Mouse (Mus musculus): ENCODE measurements at regions not wholly inside any gene's neighbourhood (a gene's known extent, or its start where the extent isn't known, plus 50 kb on each side); places are given as distances from the start of the nearest gene placed in this dataset.
A peak's percentile ranks its signal among the peaks of the same experiment; 100 is the strongest.

DNA sequence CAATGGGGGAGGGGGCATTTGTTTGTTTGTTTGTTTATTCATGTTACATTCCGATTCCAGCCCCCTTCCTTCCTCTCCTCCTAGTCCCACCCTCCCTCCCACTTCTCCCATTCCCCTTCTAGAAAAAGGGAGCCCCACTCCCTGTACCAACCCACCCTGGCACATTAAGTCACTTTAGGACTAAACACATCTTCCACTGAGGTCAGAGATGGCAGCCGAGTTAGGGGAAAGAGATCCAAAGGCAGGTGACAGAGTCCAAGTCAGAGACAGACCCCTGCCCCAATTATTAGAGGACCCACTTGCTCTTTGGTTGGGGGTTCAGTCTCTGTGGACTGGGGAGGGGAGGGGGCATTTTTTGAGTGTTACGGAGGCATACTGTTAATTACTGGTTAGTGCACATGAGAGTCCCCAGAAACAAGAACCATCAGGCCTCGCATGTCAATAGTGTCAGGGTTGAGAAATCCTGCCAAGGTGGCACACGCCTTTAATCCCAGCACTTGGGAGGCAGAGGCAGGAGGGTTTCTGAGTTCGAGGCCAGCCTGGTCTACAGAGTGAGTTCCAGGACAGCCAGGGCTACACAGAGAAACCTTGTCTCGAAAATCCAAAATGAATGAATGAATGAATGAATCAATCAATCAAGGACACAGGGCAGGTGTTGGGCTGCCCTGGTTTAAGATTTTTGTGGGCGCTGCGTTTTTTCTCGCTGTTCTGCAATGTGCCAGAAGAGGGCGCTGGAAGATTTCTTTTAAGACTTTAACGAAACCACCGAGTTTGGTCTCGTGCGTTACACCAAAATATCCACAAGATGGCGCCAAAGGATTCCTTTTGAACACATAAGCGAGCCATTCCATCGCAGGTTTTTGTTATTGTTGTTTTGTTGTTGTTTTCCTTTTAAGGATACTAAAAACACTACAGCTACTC is 67.8 kb upstream of the Arhgap29 start:
- no peaks in the 10 kb centered on the region for H3K9me3 ChIP-seq (replicated peaks; ENCODE audit: insufficient read depth, low read length)
- H3K4me1 ChIP-seq (ENCODE audit: control insufficient read depth in 1 of 2, insufficient read depth in 2 of 2, low read length in 2 of 2) = peaks cover 0 to 2% of the 10 kb centered on the region in 2 experiments; a peak in 1 of 4 replicates
- no peaks in the 10 kb centered on the region for H3K36me3 ChIP-seq (ENCODE audit: control insufficient read depth in 1 of 2, insufficient read depth in 2 of 2, low read length in 2 of 2)
- no peak overlapping the region for H3K27ac ChIP-seq (ENCODE audit: control insufficient read depth, low read depth, low read length)
- TF ChIP-seq CTCF (IDR thresholded peaks at IDR 0.05 in 2 of 3, conservative IDR thresholded peaks at IDR 0.05 in 1 of 3; ENCODE audit: control insufficient read depth in 1 of 3, insufficient read depth in 1 of 3, low read depth in 2 of 3, low read length in 3 of 3, poor library complexity in 1 of 3, severe bottlenecking in 1 of 3) (peak; percentile 69 to 88 (median 76)), POLR2AphosphoS2 (IDR thresholded peaks at IDR 0.05; ENCODE audit: low read length) (no peak), JUND (IDR thresholded peaks at IDR 0.05; ENCODE audit: low read depth, low read length) (peak; percentile 54; the same call in 1 of the 2 replicates), SMC3 (IDR thresholded peaks at IDR 0.05; ENCODE audit: low read depth, low read length) (peak; percentile 89), MAZ (IDR thresholded peaks at IDR 0.05; ENCODE audit: low read depth, low read length) (no peak), RCOR1 (IDR thresholded peaks at IDR 0.05; ENCODE audit: low read depth, low read length) (no peak), ETS1 (IDR thresholded peaks at IDR 0.05; ENCODE audit: low read depth, low read length) (no peak), RAD21 (IDR thresholded peaks at IDR 0.05; ENCODE audit: low read depth, low read length) (peak; percentile 89), MXI1 (IDR thresholded peaks at IDR 0.05; ENCODE audit: low read depth, low read length) (no peak), SIN3A (IDR thresholded peaks at IDR 0.05; ENCODE audit: low read length) (peak; percentile 28; the same call in 1 of the 2 replicates), TBP (IDR thresholded peaks at IDR 0.05; ENCODE audit: low read depth, low read length) (0 out of 2 replicates have a peak, but pooled peaks have one; percentile 14), MYC (IDR thresholded peaks at IDR 0.05; ENCODE audit: low read depth, low read length) (0 out of 2 replicates have a peak, but pooled peaks have one; percentile 31), ZC3H11A (IDR thresholded peaks at IDR 0.05; ENCODE audit: low read depth, low read length) (peak; percentile 94), GATA1 (IDR thresholded peaks at IDR 0.05; ENCODE audit: low read depth, low read length) (no peak), POLR2AphosphoS5 (IDR thresholded peaks at IDR 0.05; ENCODE audit: borderline replicate concordance, low read depth, low read length) (no peak), EP300 (IDR thresholded peaks at IDR 0.05; ENCODE audit: low read depth in 1 of 2, low read length in 2 of 2) (no peak), BHLHE40 (IDR thresholded peaks at IDR 0.05; ENCODE audit: borderline replicate concordance, low read depth, low read length) (peak; percentile 40)
- H3K79me2 ChIP-seq (ENCODE audit: control insufficient read depth, insufficient read depth, low read length, poor library complexity) = no peaks in the 10 kb centered on the region
- no peaks in the 10 kb centered on the region; a peak in 1 of 4 replicates for H3K27me3 ChIP-seq (ENCODE audit: control insufficient read depth in 1 of 2, insufficient read depth in 2 of 2, low read length in 2 of 2)
- no peak overlapping the region for H3K9ac ChIP-seq (ENCODE audit: control insufficient read depth, low read depth, low read length, poor library complexity, severe bottlenecking)
- DNase-seq (ENCODE audit: low read depth, low spot score) = peak; percentile 90
- no peak overlapping the region; a peak in 1 of 4 replicates for H3K4me3 ChIP-seq (ENCODE audit: control insufficient read depth in 1 of 2, insufficient read depth in 1 of 2, low read depth in 2 of 2, low read length in 2 of 2)

DNA sequence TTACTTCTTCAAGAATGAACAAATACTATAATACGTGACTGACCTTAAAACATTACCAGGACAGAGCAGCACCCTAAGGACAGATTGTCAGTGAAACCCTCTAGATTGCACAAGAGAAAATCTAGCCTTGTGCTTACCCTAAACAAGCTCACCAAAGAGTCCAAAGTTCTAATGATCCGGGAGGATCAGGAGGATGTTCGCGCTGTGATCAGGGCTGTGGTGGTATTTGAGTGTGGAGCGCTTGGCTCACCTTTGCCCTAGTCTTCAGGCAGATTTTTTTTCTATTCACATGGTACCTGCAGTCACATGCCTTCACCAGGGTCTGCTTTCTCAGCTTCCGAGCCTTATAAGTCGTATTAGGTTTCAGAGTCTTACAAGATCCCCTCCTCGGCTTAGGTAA is 65.3 kb upstream of the Abcd3 start:
- H3K79me2 ChIP-seq (ENCODE audit: control insufficient read depth, insufficient read depth, low read length, poor library complexity) = no peaks in the 10 kb centered on the region
- H3K4me1 ChIP-seq (ENCODE audit: control insufficient read depth in 1 of 2, insufficient read depth in 2 of 2, low read length in 2 of 2) = peaks cover 0 to 2% of the 10 kb centered on the region in 2 experiments; a peak in 1 of 4 replicates
- H3K36me3 ChIP-seq (ENCODE audit: control insufficient read depth in 1 of 2, insufficient read depth in 2 of 2, low read length in 2 of 2) = no peaks in the 10 kb centered on the region
- no peak for DNase-seq (ENCODE audit: low read depth, low spot score)
- H3K27me3 ChIP-seq (ENCODE audit: control insufficient read depth in 1 of 2, insufficient read depth in 2 of 2, low read length in 2 of 2) = no peaks in the 10 kb centered on the region; a peak in 1 of 4 replicates
- no peak overlapping the region for H3K4me3 ChIP-seq (ENCODE audit: control insufficient read depth in 1 of 2, insufficient read depth in 1 of 2, low read depth in 2 of 2, low read length in 2 of 2)
- H3K27ac ChIP-seq (ENCODE audit: control insufficient read depth, low read depth, low read length) = no peak overlapping the region
- H3K9me3 ChIP-seq (replicated peaks; ENCODE audit: insufficient read depth, low read length) = no peaks in the 10 kb centered on the region
- TF ChIP-seq POLR2AphosphoS5 (IDR thresholded peaks at IDR 0.05; ENCODE audit: borderline replicate concordance, low read depth, low read length) (no peak), ZMIZ1 (IDR thresholded peaks at IDR 0.05; ENCODE audit: low read depth, low read length) (no peak), EP300 (IDR thresholded peaks at IDR 0.05; ENCODE audit: low read depth in 1 of 2, low read length in 2 of 2) (no peak), NELFE (IDR thresholded peaks at IDR 0.05; ENCODE audit: low read depth, low read length) (no peak), RAD21 (IDR thresholded peaks at IDR 0.05; ENCODE audit: low read depth, low read length) (no peak), HCFC1 (IDR thresholded peaks at IDR 0.05; ENCODE audit: low read depth, low read length) (no peak), GABPA (IDR thresholded peaks at IDR 0.05; ENCODE audit: low read depth, low read length) (no peak), NRF1 (IDR thresholded peaks at IDR 0.05; ENCODE audit: insufficient read depth, low read depth, low read length, poor library complexity, severe bottlenecking) (no peak), ZNF384 (IDR thresholded peaks at IDR 0.05; ENCODE audit: low read depth, low read length) (no peak), MEF2A (IDR thresholded peaks at IDR 0.05; ENCODE audit: extremely low read depth, insufficient replicate concordance, low read depth, low read length, poor library complexity, severe bottlenecking) (no peak), MYB (IDR thresholded peaks at IDR 0.05; ENCODE audit: low read depth, low read length) (no peak), UBTF (IDR thresholded peaks at IDR 0.05; ENCODE audit: borderline replicate concordance, insufficient read depth, low read depth, low read length) (no peak), RCOR1 (IDR thresholded peaks at IDR 0.05; ENCODE audit: low read depth, low read length) (no peak), TCF12 (IDR thresholded peaks at IDR 0.05; ENCODE audit: low read depth, low read length) (no peak), GATA1 (IDR thresholded peaks at IDR 0.05; ENCODE audit: low read depth, low read length) (no peak), POLR2A (IDR thresholded peaks at IDR 0.05; ENCODE audit: control insufficient read depth in 1 of 2, insufficient read depth in 1 of 2, low read depth in 1 of 2, low read length in 2 of 2, poor library complexity in 1 of 2) (no peak), ZKSCAN1 (IDR thresholded peaks at IDR 0.05; ENCODE audit: low read depth, low read length) (no peak)
- H3K9ac ChIP-seq (ENCODE audit: control insufficient read depth, low read depth, low read length, poor library complexity, severe bottlenecking) = no peak overlapping the region
